Mouse (Mus musculus): Measurements from ENCODE around the gene Gng7. TPM values are rescaled to one million over a fixed set of nuclear protein-coding genes. Genes with fewer than 3 reads are reported as not detected.
"Not testable (repeated sequence)": the region's sequence is repeated elsewhere in the genome, so short reads cannot be mapped to it uniquely, and the experiment has no call there.

The Gng7 gene
- total RNA-seq, 4 experiments from 2014 or later, result 1.1 to 2.7 (median 1.7) TPM

- peak; percentile 63 to 68 for DNase-seq (ENCODE audit: low spot score in 2 of 2)
Observed at GRCm38 (mm10) chr10:80995091-80995632, 19.6 kb downstream of the Gng7 start.

- DNase-seq (ENCODE audit: low spot score in 2 of 2), result no peak
Observed at GRCm38 (mm10) chr10:80994621-80995020, 20.1 kb downstream of the Gng7 start.

GRCm38 (mm10) chr10:80993276-80993675 lies 21.5 kb downstream of the Gng7 start:
- DNase-seq (ENCODE audit: low spot score in 2 of 2), result no peak

- no peak for DNase-seq (ENCODE audit: low spot score in 2 of 2)
Observed at GRCm38 (mm10) chr10:80991945-80992344, 22.8 kb downstream of the Gng7 start.

GRCm38 (mm10) chr10:80991007-80991406 lies 23.7 kb downstream of the Gng7 start:
- no peak for DNase-seq (ENCODE audit: low spot score in 2 of 2)

- no peak for DNase-seq (ENCODE audit: low spot score in 2 of 2)
Observed at GRCm38 (mm10) chr10:80990406-80990805, 24.3 kb downstream of the Gng7 start.

GRCm38 (mm10) chr10:80989854-80990253 lies 24.9 kb downstream of the Gng7 start:
- not testable (repeated sequence) for DNase-seq (ENCODE audit: low spot score in 2 of 2)

- DNase-seq (ENCODE audit: low spot score in 2 of 2), result no peak
Observed at GRCm38 (mm10) chr10:80989446-80989845, 25.3 kb downstream of the Gng7 start.

GRCm38 (mm10) chr10:80987709-80988441 lies 26.9 kb downstream of the Gng7 start:
- peak; percentile 81 to 83 for DNase-seq (ENCODE audit: low spot score in 2 of 2)

- DNase-seq (ENCODE audit: low spot score in 2 of 2), result peak in 1 of 2 experiments; percentile 58
Observed at GRCm38 (mm10) chr10:80986754-80987153, 28.0 kb downstream of the Gng7 start.

GRCm38 (mm10) chr10:80985970-80986701 lies 28.6 kb downstream of the Gng7 start:
- no peak for DNase-seq (ENCODE audit: low spot score in 2 of 2)

- DNase-seq (ENCODE audit: low spot score in 2 of 2), result peak; percentile 62 to 81
Observed at GRCm38 (mm10) chr10:80985241-80985969, 29.3 kb downstream of the Gng7 start.

- DNase-seq (ENCODE audit: low spot score in 2 of 2), result no peak
Observed at GRCm38 (mm10) chr10:80984223-80984622, 30.5 kb downstream of the Gng7 start.

- DNase-seq (ENCODE audit: low spot score in 2 of 2), result no peak
Observed at GRCm38 (mm10) chr10:80982381-80982780, 32.4 kb downstream of the Gng7 start.

GRCm38 (mm10) chr10:80981564-80982112 lies 33.1 kb downstream of the Gng7 start:
- no peak for DNase-seq (ENCODE audit: low spot score in 2 of 2)

- DNase-seq (ENCODE audit: low spot score in 2 of 2), result no peak
Observed at GRCm38 (mm10) chr10:80975478-80975877, 39.3 kb downstream of the Gng7 start.

GRCm38 (mm10) chr10:80973722-80974121 lies 41.0 kb downstream of the Gng7 start:
- no peak for DNase-seq (ENCODE audit: low spot score in 2 of 2)

- no peak for DNase-seq (ENCODE audit: low spot score in 2 of 2)
Observed at GRCm38 (mm10) chr10:80972071-80972987, 42.4 kb downstream of the Gng7 start.

- no peak for DNase-seq (ENCODE audit: low spot score in 2 of 2)
Observed at GRCm38 (mm10) chr10:80971533-80971932, 43.2 kb downstream of the Gng7 start.

- no peak for DNase-seq (ENCODE audit: low spot score in 2 of 2)
Observed at GRCm38 (mm10) chr10:80970159-80970558, 44.6 kb downstream of the Gng7 start.

Measured in gastrocnemius, adult 8-10 months (tissue).